Mouse (Mus musculus): ENCODE data around the gene Npc1l1. TPM values are rescaled to one million over a fixed set of nuclear protein-coding genes. Genes with fewer than 3 reads are reported as not detected.

Npc1l1 gene
- polyA plus RNA-seq, 1 experiment from 2014 or later, result not detected

DNA sequence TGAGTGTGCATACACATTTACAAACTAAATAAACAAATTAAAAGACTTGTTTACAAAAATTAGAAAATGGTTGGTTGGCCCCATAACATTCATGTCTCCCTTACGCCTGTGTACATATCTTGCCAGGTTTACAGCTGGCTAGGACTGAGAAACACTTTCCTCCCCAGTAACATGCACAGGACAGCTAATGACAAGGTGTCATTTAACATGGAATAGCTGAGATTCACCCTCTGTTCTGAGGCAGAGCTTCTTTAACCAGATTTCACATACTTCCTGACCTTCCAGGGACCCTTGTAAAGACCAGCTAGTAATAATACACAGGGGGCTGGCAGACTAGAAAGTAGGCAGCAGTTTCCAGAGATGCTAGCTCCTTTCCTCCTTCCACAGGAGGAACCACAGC is 21.8 kb downstream of the Npc1l1 start:
- H3K4me3 ChIP-seq (ENCODE audit: low read depth, low read length), result no peak overlapping the region
- no peaks in the 10 kb centered on the region for H3K9me3 ChIP-seq (ENCODE audit: low read depth, low read length)
- no peaks in the 10 kb centered on the region for H3K36me3 ChIP-seq (ENCODE audit: insufficient read depth)
- WGBS, result 60% methylated on average over 1 of the region's 1 CpGs
- ATAC-seq (ENCODE audit: insufficient read depth) (no peak), DNase-seq (no peak)
- H3K27me3 ChIP-seq (ENCODE audit: insufficient read depth, low read length), result no peaks in the 10 kb centered on the region
- H3K4me2 ChIP-seq, result no peak overlapping the region
- no peaks in the 10 kb centered on the region for H3K4me1 ChIP-seq (ENCODE audit: insufficient read depth)
- H3K27ac ChIP-seq (ENCODE audit: low read depth), result no peak overlapping the region
- no peak overlapping the region for H3K9ac ChIP-seq
- TF ChIP-seq CTCF (IDR thresholded peaks at IDR 0.05; ENCODE audit: low read depth), result no peak

DNA sequence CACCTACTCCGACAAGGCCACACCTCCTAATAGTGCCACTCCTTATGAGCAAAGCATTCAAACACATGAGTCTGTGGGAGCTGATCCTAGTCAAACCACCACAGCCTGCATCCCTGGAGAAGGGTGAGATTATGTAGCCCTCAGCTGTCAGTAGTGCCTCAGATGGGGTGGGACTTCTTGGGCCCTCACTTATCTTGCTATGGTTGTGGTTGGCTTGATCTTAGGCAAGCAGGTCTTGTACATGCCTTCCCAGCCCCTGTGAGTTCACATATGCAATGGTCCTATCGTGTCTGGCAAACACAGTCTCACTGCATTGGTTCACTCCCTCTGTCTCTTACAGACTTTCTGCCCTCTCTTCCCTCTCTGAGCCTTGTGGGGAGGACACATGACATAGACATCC is 22.9 kb downstream of the Npc1l1 start:
- H3K4me3 ChIP-seq (ENCODE audit: low read depth, low read length), result no peak overlapping the region
- DNase-seq (no peak), ATAC-seq (ENCODE audit: insufficient read depth) (no peak)
- no peak overlapping the region for H3K27ac ChIP-seq (ENCODE audit: low read depth)
- H3K36me3 ChIP-seq (ENCODE audit: insufficient read depth), result no peaks in the 10 kb centered on the region
- no peaks in the 10 kb centered on the region for H3K27me3 ChIP-seq (ENCODE audit: insufficient read depth, low read length)
- H3K4me1 ChIP-seq (ENCODE audit: insufficient read depth), result no peaks in the 10 kb centered on the region
- 69% methylated on average over 2 of the region's 2 CpGs for WGBS
- no peaks in the 10 kb centered on the region for H3K9me3 ChIP-seq (ENCODE audit: low read depth, low read length)
- no peak overlapping the region for H3K4me2 ChIP-seq
- TF ChIP-seq CTCF (IDR thresholded peaks at IDR 0.05; ENCODE audit: low read depth), result no peak
- no peak overlapping the region for H3K9ac ChIP-seq

DNA sequence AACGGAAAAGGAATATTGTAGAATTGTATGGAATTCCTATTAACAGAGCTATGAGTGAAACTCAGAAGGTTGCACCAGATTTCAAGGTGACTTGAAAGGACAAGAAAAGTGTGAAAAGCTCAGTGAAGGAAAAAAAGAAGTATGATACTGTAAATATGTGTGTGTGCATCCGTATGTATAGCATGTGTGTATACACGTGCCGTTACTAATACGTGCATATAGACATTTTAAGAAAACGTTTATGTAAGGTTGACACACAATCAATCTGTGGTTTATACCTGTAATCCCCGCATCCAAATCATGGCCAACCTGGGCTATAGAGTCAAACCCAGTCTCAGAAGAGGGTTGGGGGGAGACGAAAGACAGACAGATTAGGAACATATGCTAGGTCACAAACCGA is 29.4 kb downstream of the Npc1l1 start:
- ATAC-seq (ENCODE audit: insufficient read depth) (peak; percentile 2; the same call in 1 of the 2 replicates), DNase-seq (no peak)
- Histone ChIP-seq H3K36me3 (ENCODE audit: insufficient read depth) (no peaks in the 10 kb centered on the region), H3K27ac (ENCODE audit: low read depth) (peak overlapping the region; percentile 97), H3K9ac (peak overlapping the region; percentile 79), H3K4me2 (peak overlapping the region; percentile 89), H3K27me3 (ENCODE audit: insufficient read depth, low read length) (no peaks in the 10 kb centered on the region), H3K4me3 (ENCODE audit: low read depth, low read length) (peak overlapping the region; percentile 72), H3K9me3 (ENCODE audit: low read depth, low read length) (no peaks in the 10 kb centered on the region), H3K4me1 (ENCODE audit: insufficient read depth) (peaks cover 3% of the 10 kb centered on the region; the same call in 1 of the 2 replicates)
- no peak for TF ChIP-seq CTCF (IDR thresholded peaks at IDR 0.05; ENCODE audit: low read depth)
- WGBS, result 22% methylated on average over 9 of the region's 9 CpGs

DNA sequence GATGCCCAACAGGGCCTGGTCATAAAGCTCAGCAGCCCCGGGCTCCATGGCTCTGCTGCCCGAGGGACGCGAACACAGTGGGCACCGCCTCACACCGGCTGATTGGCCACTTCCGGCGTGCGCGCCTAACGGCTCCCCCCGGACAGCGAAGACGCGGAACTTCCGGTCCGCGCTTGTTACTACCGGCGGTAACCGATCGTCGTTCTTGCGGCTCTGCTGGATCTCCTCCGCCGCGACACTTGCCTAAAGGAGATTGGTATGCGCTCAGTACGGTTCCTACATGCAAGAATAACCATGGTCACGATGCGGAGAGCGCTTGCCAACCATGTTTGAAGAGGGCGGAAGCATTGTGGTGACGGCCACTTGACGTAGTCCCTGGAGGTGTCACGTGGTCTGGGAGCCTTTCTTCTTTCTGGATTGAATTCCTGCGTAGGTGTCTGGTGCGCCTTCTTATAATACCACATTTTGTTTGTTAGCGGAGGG is 29.8 kb downstream of the Npc1l1 start, which contains the start of gene Nudcd3:
Nudcd3 (minus strand) TSS at position 329 of the 483 bp plus-strand sequence.
- Histone ChIP-seq H3K4me1 (ENCODE audit: insufficient read depth) (peaks cover 3% of the 10 kb centered on the region; the same call in 1 of the 2 replicates), H3K27me3 (ENCODE audit: insufficient read depth, low read length) (no peaks in the 10 kb centered on the region), H3K9me3 (ENCODE audit: low read depth, low read length) (no peaks in the 10 kb centered on the region), H3K36me3 (ENCODE audit: insufficient read depth) (no peaks in the 10 kb centered on the region), H3K4me3 (ENCODE audit: low read depth, low read length) (peak within 1 kb of the TSS; percentile 72), H3K4me2 (peak within 1 kb of the TSS; percentile 89), H3K27ac (ENCODE audit: low read depth) (peak within 1 kb of the TSS; percentile 97), H3K9ac (peak within 1 kb of the TSS; percentile 79)
- ATAC-seq (ENCODE audit: insufficient read depth) (peak; percentile 98), DNase-seq (peak; percentile 93)
- no peak for TF ChIP-seq CTCF (IDR thresholded peaks at IDR 0.05; ENCODE audit: low read depth)
- WGBS, result 1% methylated on average over 39 of the region's 39 CpGs

DNA sequence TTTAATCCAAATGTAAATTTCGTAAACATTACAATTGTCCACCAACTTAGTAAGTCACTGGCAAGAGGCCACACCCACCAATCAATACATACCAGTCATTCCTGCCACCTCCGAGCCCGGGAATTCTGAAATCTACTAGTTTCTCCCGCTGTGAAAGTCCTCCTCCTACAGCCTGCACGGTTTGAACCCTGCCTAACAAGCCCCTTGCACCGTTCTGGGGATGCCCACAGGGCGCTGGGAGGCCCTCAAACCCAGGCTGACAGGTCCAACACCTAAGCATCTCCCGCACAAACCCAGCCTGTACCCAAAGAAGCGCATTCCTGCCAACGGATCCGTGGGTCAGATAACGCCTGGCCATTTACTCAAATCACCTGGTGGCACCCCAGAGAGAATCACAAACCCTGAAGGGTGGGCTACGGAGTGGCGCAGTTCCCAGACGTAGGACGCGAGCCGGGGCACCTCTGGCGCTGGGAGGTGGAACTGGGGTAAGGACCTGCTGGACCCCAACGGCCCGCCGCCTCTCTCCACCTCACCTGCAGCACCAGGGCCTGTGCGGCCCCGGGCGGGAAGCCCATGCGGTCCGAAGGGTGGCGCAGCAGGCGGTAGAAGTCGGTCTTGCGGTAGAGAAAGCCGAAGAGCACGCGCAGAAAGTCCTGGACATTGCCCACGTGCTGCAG is 30.4 kb downstream of the Npc1l1 start, which contains the start of gene A730071L15Rik:
A730071L15Rik (plus strand) TSS at position 620 of the 677 bp plus-strand sequence.
- peak; percentile 20 for TF ChIP-seq CTCF (IDR thresholded peaks at IDR 0.05; ENCODE audit: low read depth)
- peak; percentile 68 for ATAC-seq (ENCODE audit: insufficient read depth)
- Histone ChIP-seq H3K4me3 (ENCODE audit: low read depth, low read length) (peak within 1 kb of the TSS; percentile 72), H3K4me2 (peak within 1 kb of the TSS; percentile 89), H3K27ac (ENCODE audit: low read depth) (peak within 1 kb of the TSS; percentile 97), H3K27me3 (ENCODE audit: insufficient read depth, low read length) (no peaks in the 10 kb centered on the region), H3K9me3 (ENCODE audit: low read depth, low read length) (no peaks in the 10 kb centered on the region), H3K9ac (peak within 1 kb of the TSS; percentile 79), H3K4me1 (ENCODE audit: insufficient read depth) (peaks cover 3% of the 10 kb centered on the region; the same call in 1 of the 2 replicates), H3K36me3 (ENCODE audit: insufficient read depth) (no peaks in the 10 kb centered on the region)
- DNase-seq, result peak; percentile 10
- 2% methylated on average over 35 of the region's 35 CpGs for WGBS

DNA sequence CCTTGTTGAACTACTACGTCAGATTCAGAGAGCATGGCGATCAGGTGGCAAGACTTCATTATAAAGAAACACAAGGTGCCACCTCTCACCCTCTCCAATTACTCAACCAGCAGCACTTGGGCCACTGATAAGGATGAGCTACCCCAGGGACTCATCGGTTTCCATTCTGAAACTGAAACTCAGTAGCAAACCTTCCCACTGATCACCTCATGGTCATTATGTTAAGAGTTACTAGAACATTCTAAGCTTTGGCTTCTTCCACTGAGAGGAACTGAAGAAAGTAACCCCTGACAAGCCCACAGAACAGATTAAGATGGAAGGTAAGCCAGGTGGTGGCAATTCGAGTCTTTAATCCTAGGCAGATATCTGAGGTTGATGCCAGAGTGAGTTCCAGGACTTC is 31.5 kb downstream of the Npc1l1 start:
- no peak for DNase-seq
- no peak for ATAC-seq (ENCODE audit: insufficient read depth)
- Histone ChIP-seq H3K27me3 (ENCODE audit: insufficient read depth, low read length) (no peaks in the 10 kb centered on the region), H3K36me3 (ENCODE audit: insufficient read depth) (no peaks in the 10 kb centered on the region), H3K4me2 (peak overlapping the region; percentile 89), H3K27ac (ENCODE audit: low read depth) (no peak overlapping the region), H3K4me1 (ENCODE audit: insufficient read depth) (peaks cover 3% of the 10 kb centered on the region; the same call in 1 of the 2 replicates), H3K9me3 (ENCODE audit: low read depth, low read length) (no peaks in the 10 kb centered on the region), H3K4me3 (ENCODE audit: low read depth, low read length) (no peak overlapping the region), H3K9ac (no peak overlapping the region)
- 85% methylated on average over 4 of the region's 4 CpGs for WGBS
- TF ChIP-seq CTCF (IDR thresholded peaks at IDR 0.05; ENCODE audit: low read depth), result no peak

DNA sequence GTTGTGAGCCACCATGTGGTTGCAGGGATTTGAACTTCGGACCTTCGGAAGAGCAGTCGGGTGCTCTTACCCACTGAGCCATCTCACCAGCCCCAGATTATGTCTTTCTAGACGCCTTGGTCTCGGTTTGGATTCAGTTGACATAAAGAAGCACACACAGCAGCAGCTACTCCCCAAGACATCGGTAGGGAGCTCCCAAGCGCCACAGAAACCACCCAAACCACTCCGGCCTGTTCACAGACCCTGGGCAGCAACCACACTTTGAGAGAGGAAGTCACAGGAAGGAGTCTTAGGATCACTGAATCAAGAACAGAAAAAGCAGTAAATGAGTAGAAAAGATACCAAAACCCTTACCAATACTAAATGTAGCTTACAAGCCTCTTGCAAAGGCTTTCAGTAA is 33.2 kb downstream of the Npc1l1 start:
- 87% methylated on average over 8 of the region's 8 CpGs for WGBS
- H3K4me2 ChIP-seq, result no peak overlapping the region
- no peak overlapping the region for H3K27ac ChIP-seq (ENCODE audit: low read depth)
- ATAC-seq (ENCODE audit: insufficient read depth), result no peak
- no peak overlapping the region for H3K9ac ChIP-seq
- no peak for TF ChIP-seq CTCF (IDR thresholded peaks at IDR 0.05; ENCODE audit: low read depth)
- no peaks in the 10 kb centered on the region for H3K27me3 ChIP-seq (ENCODE audit: insufficient read depth, low read length)
- H3K4me1 ChIP-seq (ENCODE audit: insufficient read depth), result peaks cover 3% of the 10 kb centered on the region; the same call in 1 of the 2 replicates
- H3K9me3 ChIP-seq (ENCODE audit: low read depth, low read length), result no peaks in the 10 kb centered on the region
- H3K4me3 ChIP-seq (ENCODE audit: low read depth, low read length), result no peak overlapping the region
- peaks cover 15% of the 10 kb centered on the region for H3K36me3 ChIP-seq (ENCODE audit: insufficient read depth)
- DNase-seq, result no peak

Data from lung, embryonic 14.5 days (tissue).